Mouse (Mus musculus) lung, embryonic 15.5 days (tissue): Measurements from ENCODE around the gene Luc7l2. TPM values are rescaled to one million over a fixed set of nuclear protein-coding genes. Genes with fewer than 3 reads are reported as not detected.

ENCODE experiments used
- ATAC-seq: fragments of 200-750 bp; cut with Nextera tagmentation; 2 replicates; pipeline ENCODE4 v1.8.0; 2017; ENCODE audit warnings: moderate number of reproducible peaks, borderline replicate concordance; ENCODE audit not compliant: low FRiP score, low TSS enrichment; ENCODE audit errors: extremely low read depth
- H3K27ac ChIP-seq: fragments of 300-500 bp; sonication (generic); 2 replicates; pipeline ENCODE4 v1.5.1; 2015; ENCODE audit warnings: moderate library complexity, mild to moderate bottlenecking, inconsistent platforms
- H3K27me3 ChIP-seq: fragments of 300-500 bp; sonication (generic); 2 replicates; pipeline ENCODE4 v1.6.1; 2015; ENCODE audit warnings: inconsistent platforms
- H3K36me3 ChIP-seq: fragments of 300-500 bp; sonication (generic); 2 replicates; pipeline ENCODE4 v1.6.1; 2015; ENCODE audit warnings: inconsistent platforms
- H3K4me1 ChIP-seq: fragments of 300-500 bp; sonication (generic); 2 replicates; pipeline ENCODE4 v1.6.1; 2015; ENCODE audit warnings: inconsistent platforms
- H3K4me2 ChIP-seq: fragments of 300-500 bp; sonication (generic); 2 replicates; pipeline ENCODE4 v1.6.1; 2015; ENCODE audit warnings: inconsistent platforms, mild to moderate bottlenecking, moderate library complexity
- H3K4me3 ChIP-seq: fragments of 300-500 bp; sonication (generic); 2 replicates; pipeline ENCODE4 v1.5.1; 2015; ENCODE audit warnings: mild to moderate bottlenecking, inconsistent platforms
- H3K9ac ChIP-seq: fragments of 300-500 bp; sonication (generic); 2 replicates; pipeline ENCODE4 v1.6.1; 2015; ENCODE audit warnings: inconsistent platforms
- H3K9me3 ChIP-seq: fragments of 300-500 bp; sonication (generic); 2 replicates; pipeline ENCODE4 v1.6.1; 2016; ENCODE audit warnings: inconsistent platforms
- WGBS: fragments of 180-500 bp; shearing (Covaris S2); methylation state at CpG from one replicate; pipeline ENCODE4 v1.1.7; 2015; 5-methylcytosine and 5-hydroxymethylcytosine counted together
- microRNA-seq: library from miRNA; unstranded; fragments of <30 nt; microRNA quantifications from one replicate; pipeline ENCODE4, GENCODE M21; 2016
- polyA plus RNA-seq: library from polyadenylated mRNA; unstranded; fragments of >200 nt; fragmentation: Nextera tagmentation; extraction: Ambion mirVana; gene quantifications from 2 replicates; pipeline ENCODE4 v1.2.1, GENCODE M21; 2015

The Luc7l2 gene
- polyA plus RNA-seq, 1 experiment from 2014 or later, result 35.8 TPM

DNA sequence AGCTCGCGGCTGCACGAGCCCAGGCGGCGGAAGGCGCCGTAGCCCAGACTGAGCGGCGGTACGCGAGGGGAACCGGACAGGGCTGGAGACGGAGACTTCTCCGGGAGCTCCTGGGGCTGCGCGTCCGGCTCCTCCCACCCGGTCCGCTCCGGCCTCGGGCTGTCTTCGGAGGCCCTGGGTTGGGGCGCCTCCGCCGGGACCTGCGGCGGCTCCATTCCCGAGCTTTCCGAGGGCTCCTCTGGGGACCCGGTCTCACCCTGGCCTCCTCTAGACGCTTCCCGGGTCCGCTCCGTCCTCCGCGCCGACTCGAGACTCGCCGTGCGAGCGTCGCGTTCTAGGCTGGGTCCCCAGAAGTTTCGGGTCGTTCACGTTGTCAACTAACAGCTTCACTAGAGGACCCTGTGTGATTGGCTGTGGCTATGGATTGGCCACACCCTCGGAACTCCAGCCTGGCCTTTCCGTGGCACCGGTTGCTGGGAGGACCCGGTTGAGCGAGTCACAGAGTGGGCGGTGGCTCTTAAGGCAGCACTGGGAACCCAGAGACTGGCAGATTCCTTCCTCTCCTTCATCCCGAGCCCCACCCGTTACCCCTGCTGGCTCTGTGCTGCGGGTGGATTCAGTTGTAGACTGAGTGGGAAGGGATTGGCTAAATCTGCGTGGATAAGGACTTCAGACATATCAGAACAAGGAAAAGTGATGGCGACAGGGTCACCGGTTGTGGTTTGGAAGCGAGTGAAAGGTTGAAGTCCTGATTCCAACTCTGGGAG, 85.9 kb downstream of the Luc7l2 start, which contains the start of gene Klrg2:
Gene Klrg2 (minus strand): TSS at position 391 of the 767 bp plus-strand sequence.
- Histone ChIP-seq H3K36me3 (no peaks in the 10 kb centered on the region), H3K27me3 (peaks cover 87% of the 10 kb centered on the region), H3K4me1 (peaks cover 23% of the 10 kb centered on the region), H3K4me2 (peak within 1 kb of the TSS; percentile 100), H3K9me3 (no peaks in the 10 kb centered on the region), H3K4me3 (peak within 1 kb of the TSS; percentile 53), H3K9ac (peak within 1 kb of the TSS; percentile 47), H3K27ac (no peak within 1 kb of the TSS)
- WGBS, result 1% methylated on average over 60 of the region's 60 CpGs
- ATAC-seq, result peak; percentile 77

DNA sequence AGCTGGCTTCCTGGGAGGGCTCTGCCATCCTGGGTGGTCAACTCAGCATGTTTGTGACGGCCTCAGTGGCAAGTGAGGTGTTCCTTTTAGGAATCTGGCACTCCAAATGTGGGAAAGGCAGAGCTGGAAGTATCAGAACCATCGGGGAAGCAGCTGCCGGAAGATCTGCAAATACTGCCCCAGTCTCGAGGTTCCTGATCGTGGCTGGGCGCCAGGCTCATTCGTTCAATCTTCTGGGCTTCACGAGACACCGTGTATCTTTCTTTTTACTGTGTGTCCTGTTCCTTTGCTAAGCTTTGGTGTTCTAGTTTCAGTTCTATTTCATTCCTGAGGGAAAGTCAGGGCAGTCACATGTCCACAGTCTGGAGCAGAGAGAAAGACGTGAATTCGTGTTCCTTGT, 89.3 kb downstream of the Luc7l2 start:
- peaks cover 80% of the 10 kb centered on the region for H3K27me3 ChIP-seq
- WGBS, result 41% methylated on average over 11 of the region's 11 CpGs
- H3K27ac ChIP-seq, result no peak overlapping the region
- no peak overlapping the region for H3K4me2 ChIP-seq
- no peak overlapping the region for H3K4me3 ChIP-seq
- H3K4me1 ChIP-seq, result peaks cover 23% of the 10 kb centered on the region
- no peak overlapping the region for H3K9ac ChIP-seq
- no peaks in the 10 kb centered on the region for H3K9me3 ChIP-seq
- no peaks in the 10 kb centered on the region for H3K36me3 ChIP-seq
- ATAC-seq, result no peak

DNA sequence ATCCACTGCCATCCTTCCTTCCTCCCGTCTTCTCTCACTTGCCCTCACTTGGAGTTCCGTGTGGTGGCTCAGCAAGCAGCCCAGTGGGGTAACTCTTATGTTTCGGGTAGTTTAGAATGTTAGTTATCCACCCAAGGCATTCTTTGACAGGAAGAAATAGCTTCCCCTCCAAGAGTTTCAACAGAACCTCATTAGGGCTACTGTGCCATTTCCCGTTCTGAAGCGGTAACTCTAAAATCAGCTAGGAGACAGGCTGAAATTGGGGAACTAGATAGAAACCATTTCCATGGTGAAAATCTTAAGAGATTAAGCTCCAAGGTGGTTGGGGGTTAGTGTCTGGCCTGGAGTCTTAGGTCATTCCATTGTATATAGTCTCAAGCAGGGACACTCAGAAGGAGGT, 90.1 kb downstream of the Luc7l2 start:
- peaks cover 71% of the 10 kb centered on the region for H3K27me3 ChIP-seq
- WGBS, result 53% methylated on average over 5 of the region's 5 CpGs
- no peak overlapping the region for H3K4me3 ChIP-seq
- H3K27ac ChIP-seq, result no peak overlapping the region
- no peak for ATAC-seq
- no peak overlapping the region for H3K9ac ChIP-seq
- H3K4me2 ChIP-seq, result no peak overlapping the region
- H3K4me1 ChIP-seq, result peaks cover 14% of the 10 kb centered on the region
- H3K36me3 ChIP-seq, result no peaks in the 10 kb centered on the region
- no peaks in the 10 kb centered on the region for H3K9me3 ChIP-seq

DNA sequence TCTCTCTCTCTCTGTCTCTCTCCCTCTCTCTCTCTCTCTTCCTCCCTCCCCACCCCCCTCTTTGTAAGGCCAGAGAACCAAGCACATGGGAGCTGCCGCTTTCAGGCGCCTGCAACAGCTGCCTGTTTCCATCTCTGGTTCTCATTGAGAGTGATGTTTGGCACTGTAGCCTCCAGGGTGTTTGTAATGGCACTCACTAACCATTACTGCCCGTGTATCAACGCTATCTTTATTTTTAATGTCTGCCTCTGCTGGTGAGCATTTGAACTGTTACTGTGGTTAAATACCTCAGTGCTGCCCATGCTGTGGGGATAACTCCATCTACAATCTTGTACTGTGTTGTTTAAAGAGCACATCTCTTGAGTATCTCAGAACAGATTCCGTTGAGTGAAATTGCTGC, 90.5 kb downstream of the Luc7l2 start:
- no peak overlapping the region for H3K27ac ChIP-seq
- H3K9ac ChIP-seq, result no peak overlapping the region
- peaks cover 67% of the 10 kb centered on the region for H3K27me3 ChIP-seq
- no peak overlapping the region for H3K4me3 ChIP-seq
- H3K4me2 ChIP-seq, result no peak overlapping the region
- peaks cover 10% of the 10 kb centered on the region for H3K4me1 ChIP-seq
- H3K9me3 ChIP-seq, result no peaks in the 10 kb centered on the region
- ATAC-seq, result no peak
- H3K36me3 ChIP-seq, result no peaks in the 10 kb centered on the region
- WGBS, result 54% methylated on average over 5 of the region's 5 CpGs

DNA sequence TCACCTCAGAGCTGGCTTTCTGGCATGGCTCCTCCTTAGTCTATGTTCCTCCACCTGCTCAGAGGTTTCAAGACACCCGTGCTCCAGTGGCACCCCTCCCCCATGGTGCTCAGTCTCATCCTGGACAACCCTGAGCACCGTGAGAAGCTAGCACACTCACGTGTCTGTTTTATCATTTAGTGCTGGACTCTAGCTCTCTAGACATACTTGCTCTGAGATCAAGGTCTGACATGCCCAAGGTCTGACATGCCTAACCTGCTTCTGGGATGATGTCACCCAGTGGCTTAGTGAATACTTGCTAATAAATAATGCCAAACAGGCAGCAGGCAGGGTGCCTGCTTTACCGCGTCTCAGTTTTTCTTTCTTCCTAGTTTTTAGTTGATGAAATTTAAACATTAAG, 91.5 kb downstream of the Luc7l2 start:
- 48% methylated on average over 5 of the region's 5 CpGs for WGBS
- no peak overlapping the region for H3K9ac ChIP-seq
- no peaks in the 10 kb centered on the region for H3K36me3 ChIP-seq
- no peak for ATAC-seq
- peaks cover 58% of the 10 kb centered on the region for H3K27me3 ChIP-seq
- H3K4me3 ChIP-seq, result no peak overlapping the region
- H3K4me2 ChIP-seq, result no peak overlapping the region
- no peaks in the 10 kb centered on the region for H3K9me3 ChIP-seq
- H3K27ac ChIP-seq, result no peak overlapping the region
- peaks cover under 1% of the 10 kb centered on the region; the same call in 1 of the 2 replicates for H3K4me1 ChIP-seq

DNA sequence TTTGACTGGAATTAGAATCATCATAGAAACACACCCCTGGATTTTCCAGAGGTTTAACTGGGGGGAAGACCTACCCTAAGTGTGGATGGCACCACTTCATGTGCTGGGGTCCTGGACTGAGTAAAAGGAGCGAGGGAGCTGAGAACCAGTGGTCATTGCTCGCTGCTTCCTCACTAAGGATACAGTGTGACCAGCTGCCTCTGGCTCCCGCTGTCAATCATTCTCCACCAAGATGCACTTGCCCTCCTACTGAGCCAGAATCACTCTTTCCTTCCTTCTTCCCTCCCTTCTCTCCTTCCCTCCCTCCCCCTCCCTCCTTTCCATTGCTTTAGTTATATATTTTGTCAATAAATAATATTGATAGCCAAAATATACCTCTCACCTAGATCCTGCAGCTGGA, 91.9 kb downstream of the Luc7l2 start:
- 73% methylated on average over 3 of the region's 3 CpGs for WGBS
- no peak overlapping the region for H3K27ac ChIP-seq
- ATAC-seq, result no peak
- no peaks in the 10 kb centered on the region for H3K36me3 ChIP-seq
- no peaks in the 10 kb centered on the region for H3K4me1 ChIP-seq
- no peak overlapping the region for H3K4me2 ChIP-seq
- no peaks in the 10 kb centered on the region for H3K9me3 ChIP-seq
- H3K9ac ChIP-seq, result no peak overlapping the region
- no peak overlapping the region for H3K4me3 ChIP-seq
- H3K27me3 ChIP-seq, result peaks cover 53% of the 10 kb centered on the region

DNA sequence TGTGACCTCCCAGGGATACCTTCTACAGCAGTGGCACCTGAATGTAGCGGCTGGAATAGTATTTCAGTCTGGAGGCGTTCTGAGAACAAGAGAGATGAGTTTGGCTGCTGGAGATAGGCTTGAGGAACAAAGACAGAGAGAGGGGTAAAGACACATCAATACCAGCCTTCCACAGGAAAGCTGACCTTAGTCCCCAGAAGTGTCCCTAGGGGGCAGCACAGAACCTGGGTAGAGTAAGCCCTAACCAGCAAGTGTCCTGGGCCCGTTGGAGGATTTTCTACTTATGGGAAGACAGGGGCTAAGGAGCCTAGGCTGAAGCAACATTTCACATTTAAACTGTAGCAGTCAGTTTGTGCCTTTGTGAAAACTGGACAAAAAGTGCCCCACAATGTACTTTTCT, 98.4 kb downstream of the Luc7l2 start:
- H3K9me3 ChIP-seq, result no peaks in the 10 kb centered on the region
- 72% methylated on average over 3 of the region's 3 CpGs for WGBS
- no peak overlapping the region for H3K9ac ChIP-seq
- H3K27ac ChIP-seq, result no peak overlapping the region
- H3K27me3 ChIP-seq, result 0 out of 2 replicates have a peak, but pooled peaks cover 4% of the 10 kb centered on the region
- H3K36me3 ChIP-seq, result no peaks in the 10 kb centered on the region
- H3K4me1 ChIP-seq, result no peaks in the 10 kb centered on the region
- no peak for ATAC-seq
- no peak overlapping the region for H3K4me2 ChIP-seq
- H3K4me3 ChIP-seq, result no peak overlapping the region

DNA sequence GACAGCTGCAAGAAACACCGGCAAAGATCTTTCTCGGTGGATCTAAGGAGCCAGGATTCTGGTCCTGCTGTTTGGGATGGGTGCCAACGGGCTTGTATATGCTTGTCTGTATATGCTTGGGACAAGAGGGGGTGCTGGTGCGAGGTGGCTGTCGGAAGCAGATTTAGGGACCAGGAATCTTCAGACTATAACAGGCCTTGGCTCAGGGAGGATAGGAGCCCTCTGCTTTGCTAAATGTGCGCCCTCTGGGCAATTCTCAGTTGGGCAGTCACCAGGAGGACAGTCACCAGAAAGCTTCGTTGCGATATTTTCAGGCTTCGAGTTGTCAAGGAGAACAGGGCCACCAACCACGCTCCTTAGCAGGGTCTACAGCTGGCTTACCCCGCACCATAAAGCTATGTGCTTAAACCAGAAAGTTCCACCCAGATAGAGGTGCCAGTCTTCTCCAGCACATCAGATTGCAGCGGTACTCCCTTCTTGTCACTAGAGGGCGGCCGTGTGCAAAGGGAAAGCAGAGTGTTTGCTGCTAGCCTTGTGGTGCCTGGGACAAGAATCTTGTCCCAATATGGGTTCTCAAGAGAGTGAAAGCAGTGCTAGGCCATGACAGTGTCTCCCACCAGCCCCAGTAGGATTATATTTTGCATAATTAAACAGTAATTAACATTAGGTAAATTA, 99.3 kb downstream of the Luc7l2 start:
- peak; percentile 64; the same call in 1 of the 2 replicates for ATAC-seq
- Histone ChIP-seq H3K27me3 (0 out of 2 replicates have a peak, but pooled peaks cover 4% of the 10 kb centered on the region), H3K36me3 (no peaks in the 10 kb centered on the region), H3K9me3 (no peaks in the 10 kb centered on the region), H3K27ac (no peak overlapping the region), H3K4me2 (no peak overlapping the region), H3K4me1 (no peaks in the 10 kb centered on the region), H3K4me3 (no peak overlapping the region), H3K9ac (no peak overlapping the region)
- WGBS, result 37% methylated on average over 14 of the region's 14 CpGs

Small RNA genes lying within 50 kb of the gene (microRNA-seq; reads per million reads assigned to microRNA genes)
- not detected for gene Mir7670

Other genes starting within 250 kb of the Luc7l2 start
- 7.5 and 7.8 TPM in 2 replicates for gene Zc3hav1, start 196.7 kb upstream of the Luc7l2 start, polyA plus RNA-seq
- gene Ttc26, start 169.9 kb upstream of the Luc7l2 start, polyA plus RNA-seq, result 8.9 TPM in 2 replicates
- 10.1 and 12.7 TPM in 2 replicates for gene Ubn2, start 117.4 kb upstream of the Luc7l2 start, polyA plus RNA-seq
- 104 and 114 TPM in 2 replicates for gene Fmc1, start 17.8 kb upstream of the Luc7l2 start, polyA plus RNA-seq
- 0.15 and 0.24 TPM in 2 replicates for gene Klrg2, start 85.9 kb downstream of the Luc7l2 start, polyA plus RNA-seq
- 1.0 and 1.4 TPM in 2 replicates for gene Clec2l, start 111.7 kb downstream of the Luc7l2 start, polyA plus RNA-seq